Mouse (Mus musculus) adrenal gland, adult 10 weeks (tissue): ENCODE data around the gene Cyp1b1. TPM values are rescaled to one million over a fixed set of nuclear protein-coding genes. Genes with fewer than 3 reads are reported as not detected.

Experiments
- polyA plus RNA-seq: library from polyadenylated mRNA; stranded (reverse); fragments of 350-450 nt; fragmentation: Illumina TruSeq; extraction: RNeasy Lipid Tissue Mini Kit (QIAGEN cat#74804); gene quantifications from one replicate; pipeline ENCODE4 v1.2.3, GENCODE M21; 2014; ENCODE audit warnings: low read depth, low replicate concordance

Gene Cyp1b1
- polyA plus RNA-seq: 135 TPM

GRCm38 (mm10) chr17:79714931-79715637, at the start of gene Cyp1b1:
Gene Cyp1b1, minus strand, starts transcription at chr17:79715061.

Other genes starting within 250 kb of the Cyp1b1 start
- 1,164 TPM for gene Rmdn2, start 103.2 kb downstream of the Cyp1b1 start, polyA plus RNA-seq
- gene Atl2, start 181.1 kb upstream of the Cyp1b1 start, polyA plus RNA-seq: 282 TPM